Mouse (Mus musculus) limb, embryonic 10.5 days (tissue): Measurements from ENCODE around the gene Igfbp7. TPM values are rescaled to one million over a fixed set of nuclear protein-coding genes. Genes with fewer than 3 reads are reported as not detected.

Source experiments
- DNase-seq: peaks from one replicate; pipeline ENCODE4 v3.0.0-alpha.2; 2017; ENCODE audit warnings: low spot score
- H3K27ac ChIP-seq: fragments of 300-500 bp; sonication (generic); 2 replicates; pipeline ENCODE4 v1.5.1; 2016; ENCODE audit warnings: mild to moderate bottlenecking
- H3K27me3 ChIP-seq: fragments of 300-500 bp; sonication (generic); 2 replicates; pipeline ENCODE4 v1.6.1; 2016; ENCODE audit warnings: low read depth, mild to moderate bottlenecking; ENCODE audit not compliant: poor library complexity, severe bottlenecking
- H3K36me3 ChIP-seq: fragments of 300-500 bp; sonication (generic); 2 replicates; pipeline ENCODE4 v1.6.1; 2016; ENCODE audit warnings: mild to moderate bottlenecking, moderate library complexity
- H3K4me1 ChIP-seq: fragments of 300-500 bp; sonication (generic); 2 replicates; pipeline ENCODE4 v1.6.1; 2016
- H3K4me3 ChIP-seq: fragments of 300-500 bp; sonication (generic); 2 replicates; pipeline ENCODE4 v1.5.1; 2016; ENCODE audit warnings: mild to moderate bottlenecking, moderate library complexity
- H3K9me3 ChIP-seq: fragments of 300-500 bp; sonication (generic); replicated peaks from 2 replicates; pipeline ENCODE4 v1.6.1; 2016; ENCODE audit warnings: mild to moderate bottlenecking
- WGBS: fragments of 180-500 bp; shearing (Covaris S2); methylation state at CpG from one replicate; pipeline ENCODE4 v1.1.7; 2016; 5-methylcytosine and 5-hydroxymethylcytosine counted together
- polyA plus RNA-seq: library from polyadenylated mRNA; unstranded; fragments of >200 nt; fragmentation: Nextera tagmentation; extraction: Ambion mirVana; gene quantifications from 2 replicates; pipeline ENCODE4 v1.2.1, GENCODE M21; 2016

Igfbp7 gene
- 1.1 and 1.3 TPM in 2 replicates for polyA plus RNA-seq

DNA sequence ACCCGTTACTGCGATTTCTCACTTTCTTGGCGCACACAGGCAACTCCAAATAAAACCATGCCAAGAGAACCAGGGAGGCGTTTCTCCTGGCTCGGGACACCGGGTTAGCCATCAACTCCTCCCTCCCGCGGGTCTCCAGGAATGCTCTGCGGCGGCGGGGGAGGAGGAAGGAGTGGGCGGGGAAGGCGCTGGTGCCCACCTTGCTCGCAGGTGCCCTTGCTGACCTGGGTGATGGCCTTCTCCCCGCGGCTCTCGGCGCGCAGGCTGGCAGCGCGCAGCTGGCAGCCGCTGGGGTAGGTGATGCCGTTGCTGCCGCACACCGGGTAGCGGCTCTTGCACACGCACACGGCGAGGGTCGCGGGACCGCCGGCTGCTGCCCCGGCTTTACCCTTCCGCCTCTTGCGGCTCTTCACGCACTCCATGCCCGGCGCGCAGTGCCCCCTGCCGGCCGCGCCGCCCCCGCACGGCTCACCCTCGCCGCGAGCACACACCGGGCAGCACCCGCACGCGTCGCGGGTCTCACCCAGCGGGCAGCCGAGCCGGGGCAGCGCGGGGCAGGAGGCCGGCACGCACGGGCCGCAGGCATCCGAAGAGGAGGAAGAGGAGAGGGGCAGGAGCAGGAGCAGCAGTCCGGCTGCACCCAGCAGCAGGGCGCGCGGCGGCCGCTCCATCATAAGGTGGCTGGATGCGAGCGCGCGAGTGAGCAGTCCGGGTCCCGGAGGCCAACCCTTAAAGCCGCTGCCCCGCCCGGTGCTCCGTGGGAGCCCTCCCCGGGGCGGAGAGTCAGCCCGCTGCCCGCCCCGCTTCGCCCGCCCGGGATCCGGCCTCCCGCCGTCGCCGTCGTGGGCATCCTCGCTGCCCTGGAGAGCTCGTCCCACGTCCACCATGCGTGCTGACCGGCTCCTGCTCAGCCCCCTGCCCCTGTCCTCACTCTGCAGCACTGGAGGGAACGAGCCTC, at the start of gene Igfbp7:
TSS of gene Igfbp7 (minus strand) at position 701 of the 958 bp plus-strand sequence.
- no peaks in the 10 kb centered on the region for H3K9me3 ChIP-seq
- H3K27ac ChIP-seq: peak within 1 kb of the TSS; percentile 80
- peak within 1 kb of the TSS; percentile 66 for H3K4me3 ChIP-seq
- peak; percentile 83 for DNase-seq
- peaks cover 10% of the 10 kb centered on the region for H3K4me1 ChIP-seq
- 6% methylated on average over 86 of the region's 101 CpGs for WGBS
- H3K36me3 ChIP-seq: no peaks in the 10 kb centered on the region
- peaks cover 43% of the 10 kb centered on the region for H3K27me3 ChIP-seq

DNA sequence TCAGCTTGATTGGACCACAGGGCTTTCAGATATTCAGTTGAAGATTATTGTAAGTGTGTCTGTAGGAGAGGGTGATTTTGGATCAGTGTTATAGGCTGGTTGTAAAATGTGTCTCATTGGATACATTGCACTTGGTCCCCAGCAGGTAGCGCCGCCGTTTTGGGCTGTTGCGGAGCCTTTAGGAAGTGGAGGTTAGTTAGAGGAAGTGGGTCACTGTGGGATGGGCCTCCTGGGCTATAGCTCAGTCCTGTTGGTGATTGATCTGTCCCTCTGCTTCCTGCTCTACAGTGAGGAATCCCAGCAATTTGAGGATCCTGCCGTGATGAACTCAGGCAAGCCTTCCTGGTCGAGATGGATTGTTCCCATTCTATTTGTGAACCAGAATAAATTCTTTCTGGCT, 44.3 kb upstream of the Igfbp7 start:
- Histone ChIP-seq H3K9me3 (no peaks in the 10 kb centered on the region), H3K27me3 (no peaks in the 10 kb centered on the region), H3K4me3 (no peak overlapping the region), H3K27ac (no peak overlapping the region), H3K4me1 (no peaks in the 10 kb centered on the region), H3K36me3 (no peaks in the 10 kb centered on the region)
- DNase-seq: no peak
- WGBS: 81% methylated on average over 6 of the region's 6 CpGs

- H3K4me1 ChIP-seq: no peaks in the 10 kb centered on the region
- H3K27me3 ChIP-seq: no peaks in the 10 kb centered on the region
- WGBS: 90% methylated on average over 7 of the region's 7 CpGs
- no peaks in the 10 kb centered on the region for H3K9me3 ChIP-seq
- DNase-seq: no peak
- no peak overlapping the region for H3K4me3 ChIP-seq
- no peak overlapping the region for H3K27ac ChIP-seq
- no peaks in the 10 kb centered on the region for H3K36me3 ChIP-seq
These were observed 41.7 kb upstream of the Igfbp7 start for GRCm38 (mm10) chr5:77449531-77449930.

- WGBS: 92% methylated on average over 4 of the region's 4 CpGs
- Histone ChIP-seq H3K4me3 (no peak overlapping the region), H3K36me3 (no peaks in the 10 kb centered on the region), H3K9me3 (no peaks in the 10 kb centered on the region), H3K4me1 (peaks cover 5% of the 10 kb centered on the region; the same call in 1 of the 2 replicates), H3K27me3 (no peaks in the 10 kb centered on the region), H3K27ac (no peak overlapping the region)
- no peak for DNase-seq
These were observed 37.6 kb upstream of the Igfbp7 start for GRCm38 (mm10) chr5:77445431-77445830.

GRCm38 (mm10) chr5:77443889-77444573, 36.2 kb upstream of the Igfbp7 start:
- H3K4me1 ChIP-seq: peaks cover 5% of the 10 kb centered on the region; the same call in 1 of the 2 replicates
- no peaks in the 10 kb centered on the region for H3K9me3 ChIP-seq
- no peaks in the 10 kb centered on the region for H3K27me3 ChIP-seq
- DNase-seq: no peak
- H3K36me3 ChIP-seq: no peaks in the 10 kb centered on the region
- WGBS: 85% methylated on average over 8 of the region's 8 CpGs
- H3K27ac ChIP-seq: no peak overlapping the region
- no peak overlapping the region for H3K4me3 ChIP-seq

DNA sequence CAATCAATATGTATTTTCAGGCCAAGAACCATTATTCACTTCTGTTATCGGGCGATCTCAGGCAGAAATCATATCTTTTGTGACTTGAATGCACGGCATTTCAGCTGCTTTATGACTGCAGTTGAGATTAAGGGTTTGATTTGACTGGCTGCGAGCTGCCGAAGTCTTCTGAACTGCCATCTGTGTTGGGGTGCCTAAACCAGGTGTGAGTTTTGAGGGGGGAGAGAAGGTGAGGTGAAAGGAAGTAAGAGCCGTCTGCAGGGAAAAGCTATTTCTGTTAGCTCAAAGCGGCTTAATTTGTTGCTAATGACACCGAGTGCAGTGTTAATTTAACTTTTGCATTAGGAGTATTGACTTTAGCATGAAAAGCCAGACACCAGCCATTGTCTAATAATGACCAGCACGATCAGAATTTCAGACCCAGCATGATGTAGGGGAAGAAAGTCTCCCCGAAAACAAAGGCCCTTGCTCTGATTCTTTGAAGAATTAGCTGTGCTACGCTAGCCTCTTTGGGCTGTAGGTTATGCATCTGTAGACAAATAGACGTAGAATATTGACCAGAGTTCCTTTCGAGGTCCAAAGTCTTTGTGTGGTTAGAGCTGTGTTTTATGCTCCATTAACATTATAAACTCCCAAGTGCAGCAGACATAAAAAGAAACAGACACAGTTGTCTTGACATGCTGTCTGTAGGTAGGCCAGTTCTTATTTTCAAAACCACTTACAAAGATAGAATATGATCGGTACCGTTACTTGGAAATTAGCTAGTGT, 35.2 kb upstream of the Igfbp7 start:
- no peak overlapping the region for H3K4me3 ChIP-seq
- no peaks in the 10 kb centered on the region for H3K36me3 ChIP-seq
- H3K27me3 ChIP-seq: no peaks in the 10 kb centered on the region
- H3K27ac ChIP-seq: no peak overlapping the region
- peaks cover 5% of the 10 kb centered on the region; the same call in 1 of the 2 replicates for H3K4me1 ChIP-seq
- 90% methylated on average over 15 of the region's 15 CpGs for WGBS
- no peak for DNase-seq
- H3K9me3 ChIP-seq: no peaks in the 10 kb centered on the region

- H3K36me3 ChIP-seq: no peaks in the 10 kb centered on the region
- WGBS: 91% methylated on average over 4 of the region's 4 CpGs
- H3K27ac ChIP-seq: no peak overlapping the region
- no peak overlapping the region for H3K4me3 ChIP-seq
- H3K27me3 ChIP-seq: no peaks in the 10 kb centered on the region
- no peaks in the 10 kb centered on the region for H3K9me3 ChIP-seq
- no peak for DNase-seq
- H3K4me1 ChIP-seq: no peaks in the 10 kb centered on the region
These were observed 28.5 kb upstream of the Igfbp7 start for GRCm38 (mm10) chr5:77436308-77436707.

- Histone ChIP-seq H3K27me3 (no peaks in the 10 kb centered on the region), H3K9me3 (no peaks in the 10 kb centered on the region), H3K27ac (no peak overlapping the region), H3K4me1 (no peaks in the 10 kb centered on the region), H3K4me3 (no peak overlapping the region), H3K36me3 (no peaks in the 10 kb centered on the region)
- 81% methylated on average over 11 of the region's 11 CpGs for WGBS
- DNase-seq: no peak
These were observed 26.2 kb upstream of the Igfbp7 start for GRCm38 (mm10) chr5:77434060-77434459.

DNA sequence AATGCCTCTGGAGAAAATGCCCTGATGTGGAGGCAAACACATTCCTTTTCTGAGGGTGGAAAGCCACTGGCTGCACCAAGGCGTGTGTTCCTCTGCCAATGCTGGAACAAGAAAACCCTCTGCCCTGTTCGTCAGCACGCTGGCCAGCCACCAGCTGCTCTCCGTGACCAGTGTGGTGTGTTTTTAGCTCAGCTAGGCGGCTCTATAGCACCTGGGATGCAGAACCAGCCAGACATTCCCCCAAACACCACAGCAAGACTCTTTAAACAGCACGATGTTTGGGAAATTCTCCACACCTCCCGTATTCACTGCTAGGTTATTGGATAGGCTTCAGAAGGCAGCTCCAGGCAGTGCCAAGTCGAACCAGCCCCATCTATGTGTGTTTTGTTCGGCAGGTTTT, 25.7 kb upstream of the Igfbp7 start:
- DNase-seq: no peak
- Histone ChIP-seq H3K9me3 (no peaks in the 10 kb centered on the region), H3K4me1 (no peaks in the 10 kb centered on the region; the same call in 1 of the 2 replicates), H3K4me3 (no peak overlapping the region), H3K36me3 (no peaks in the 10 kb centered on the region), H3K27ac (no peak overlapping the region), H3K27me3 (no peaks in the 10 kb centered on the region)
- 86% methylated on average over 9 of the region's 9 CpGs for WGBS

GRCm38 (mm10) chr5:77433119-77433518, 25.3 kb upstream of the Igfbp7 start:
- Histone ChIP-seq H3K36me3 (no peaks in the 10 kb centered on the region), H3K4me3 (no peak overlapping the region), H3K27me3 (no peaks in the 10 kb centered on the region), H3K27ac (no peak overlapping the region), H3K4me1 (no peaks in the 10 kb centered on the region; the same call in 1 of the 2 replicates), H3K9me3 (no peaks in the 10 kb centered on the region)
- 68% methylated on average over 3 of the region's 3 CpGs for WGBS
- no peak for DNase-seq

- no peak for DNase-seq
- no peaks in the 10 kb centered on the region for H3K9me3 ChIP-seq
- H3K27ac ChIP-seq: no peak overlapping the region
- WGBS: 82% methylated on average over 2 of the region's 2 CpGs
- H3K4me1 ChIP-seq: no peaks in the 10 kb centered on the region; the same call in 1 of the 2 replicates
- no peaks in the 10 kb centered on the region for H3K27me3 ChIP-seq
- H3K4me3 ChIP-seq: no peak overlapping the region
- H3K36me3 ChIP-seq: no peaks in the 10 kb centered on the region
These were observed 24.6 kb upstream of the Igfbp7 start for GRCm38 (mm10) chr5:77432446-77432845.

DNA sequence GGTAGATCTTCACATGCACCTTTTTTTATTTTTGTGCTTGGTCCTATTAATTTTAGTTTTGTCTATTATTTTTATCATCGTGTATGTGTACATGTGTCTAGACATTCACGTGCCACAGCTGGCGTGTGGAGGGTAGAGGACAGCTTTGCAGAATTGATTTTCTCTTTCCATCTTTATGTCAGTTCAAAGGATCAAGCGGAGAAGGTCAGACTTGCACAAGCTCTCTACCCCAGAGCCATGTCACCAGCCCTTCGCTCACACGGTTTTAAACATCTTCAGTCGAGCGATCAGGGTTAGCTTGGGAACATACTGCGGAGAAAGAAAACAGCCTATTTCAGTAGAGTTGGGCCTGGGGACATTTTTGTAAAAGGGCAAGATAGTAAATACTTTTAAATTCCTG, 23.2 kb upstream of the Igfbp7 start:
- no peak overlapping the region for H3K4me3 ChIP-seq

More for the DNA sequence above, 23.2 kb upstream of the Igfbp7 start:
- 87% methylated on average over 9 of the region's 9 CpGs for WGBS
- Histone ChIP-seq H3K27ac (no peak overlapping the region), H3K36me3 (no peaks in the 10 kb centered on the region), H3K27me3 (no peaks in the 10 kb centered on the region), H3K9me3 (no peaks in the 10 kb centered on the region), H3K4me1 (no peaks in the 10 kb centered on the region; the same call in 1 of the 2 replicates)
- DNase-seq: no peak
